Mouse (Mus musculus): ENCODE data around the gene Sirpb1a. TPM values are rescaled to one million over a fixed set of nuclear protein-coding genes. Genes with fewer than 3 reads are reported as not detected.

The Sirpb1a gene
- 100 to 1,000 TPM; 126 to 136 TPM for total RNA-seq (2023)

GRCm38 (mm10) chr3:15426447-15426846 lies at the start of gene Sirpb1a:
TSS of gene Sirpb1a (minus strand) at chr3:15426520.

GRCm38 (mm10) chr3:15332063-15332462 lies 94.3 kb downstream of the Sirpb1a start, which contains the start of gene Gm9733:
TSS of gene Gm9733 (minus strand) at chr3:15332302.

Other genes with a start within 250 kb of the Sirpb1a start
- gene Gm9733, start 94.2 kb downstream of the Sirpb1a start, total RNA-seq (2023), result 100 to 1,000 TPM; 181 to 189 TPM
- gene Sirpb1b, start 148.5 kb upstream of the Sirpb1a start, total RNA-seq (2023), result 100 to 1,000 TPM; 106 to 117 TPM